Mouse (Mus musculus) mesoderm, embryonic 11.5 days (tissue): ENCODE measurements around the gene Ssrp1.

Source experiments
- DNase-seq: peaks from one replicate; pipeline ENCODE4 v3.0.0-alpha.2; 2012; ENCODE audit warnings: low read depth, low spot score

The Ssrp1 gene

GRCm38 (mm10) chr2:85036507-85037046 lies 457 bp upstream of the Ssrp1 start:
- DNase-seq: no peak

- no peak for DNase-seq
Measured at GRCm38 (mm10) chr2:85038336-85038735, 1.3 kb downstream of the Ssrp1 start.

GRCm38 (mm10) chr2:85043623-85044022 lies 6.6 kb downstream of the Ssrp1 start:
- no peak for DNase-seq

- no peak for DNase-seq
Measured at GRCm38 (mm10) chr2:85046222-85046621, 9.2 kb downstream of the Ssrp1 start.

GRCm38 (mm10) chr2:85047081-85047480 lies 10.0 kb downstream of the Ssrp1 start:
- DNase-seq: no peak

GRCm38 (mm10) chr2:85047596-85048167 lies 10.6 kb downstream of the Ssrp1 start, which contains the start of gene Tnks1bp1:
Gene Tnks1bp1 (plus strand): TSS chr2:85048022.
- peak; percentile 94 for DNase-seq

- peak; percentile 71 for DNase-seq
Measured at GRCm38 (mm10) chr2:85048168-85048751, 11.2 kb downstream of the Ssrp1 start.

- DNase-seq: no peak
Measured at GRCm38 (mm10) chr2:85049277-85049676, 12.2 kb downstream of the Ssrp1 start.

- DNase-seq: peak; percentile 74
Measured at GRCm38 (mm10) chr2:85050001-85050634, 13.1 kb downstream of the Ssrp1 start.

- DNase-seq: no peak
Measured at GRCm38 (mm10) chr2:85050746-85051145, 13.7 kb downstream of the Ssrp1 start.

- no peak for DNase-seq
Measured at GRCm38 (mm10) chr2:85053192-85053816, 16.3 kb downstream of the Ssrp1 start.

- DNase-seq: no peak
Measured at GRCm38 (mm10) chr2:85056711-85057110, 19.7 kb downstream of the Ssrp1 start.

- no peak for DNase-seq
Measured at GRCm38 (mm10) chr2:85059677-85060076, 22.6 kb downstream of the Ssrp1 start.

GRCm38 (mm10) chr2:85060591-85061060 lies 23.6 kb downstream of the Ssrp1 start:
- DNase-seq: no peak

- DNase-seq: no peak
Measured at GRCm38 (mm10) chr2:85061107-85061541, 24.1 kb downstream of the Ssrp1 start.

GRCm38 (mm10) chr2:85065141-85065875 lies 28.3 kb downstream of the Ssrp1 start:
- DNase-seq: no peak

- no peak for DNase-seq
Measured at GRCm38 (mm10) chr2:85066937-85067336, 29.9 kb downstream of the Ssrp1 start.

GRCm38 (mm10) chr2:85067903-85068625 lies 31.0 kb downstream of the Ssrp1 start:
- DNase-seq: no peak

GRCm38 (mm10) chr2:85068626-85069025 lies 31.6 kb downstream of the Ssrp1 start:
- no peak for DNase-seq

- no peak for DNase-seq
Measured at GRCm38 (mm10) chr2:85070086-85070485, 33.1 kb downstream of the Ssrp1 start.

- no peak for DNase-seq
Measured at GRCm38 (mm10) chr2:85071921-85072320, 34.9 kb downstream of the Ssrp1 start.
